Mouse (Mus musculus): ENCODE results near the gene Dok5. TPM values are rescaled to one million over a fixed set of nuclear protein-coding genes. Genes with fewer than 3 reads are reported as not detected.

Dok5 gene
- polyA plus RNA-seq, 2 experiments from 2014 or later, result not detected

DNA sequence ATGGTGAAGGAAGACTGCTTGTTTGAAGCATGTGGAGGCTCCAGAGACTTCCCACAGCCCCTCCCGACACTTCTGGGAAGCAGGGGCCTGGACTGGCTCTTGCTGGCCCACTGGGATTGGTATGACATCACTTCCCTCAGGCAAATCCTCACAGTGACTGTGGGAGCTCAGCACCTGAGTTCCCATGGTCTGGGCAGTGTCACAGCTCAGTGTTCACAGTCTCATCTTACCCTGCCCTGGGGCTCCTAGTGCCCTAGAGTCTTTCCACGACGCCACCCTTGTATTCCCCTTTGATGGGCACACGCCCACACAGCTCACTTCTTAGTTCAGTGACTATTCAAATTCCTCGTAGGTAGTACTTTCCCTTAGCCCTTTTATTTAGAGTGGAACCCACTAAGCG is 71.4 kb downstream of the Dok5 start:
- ATAC-seq, result no peak

DNA sequence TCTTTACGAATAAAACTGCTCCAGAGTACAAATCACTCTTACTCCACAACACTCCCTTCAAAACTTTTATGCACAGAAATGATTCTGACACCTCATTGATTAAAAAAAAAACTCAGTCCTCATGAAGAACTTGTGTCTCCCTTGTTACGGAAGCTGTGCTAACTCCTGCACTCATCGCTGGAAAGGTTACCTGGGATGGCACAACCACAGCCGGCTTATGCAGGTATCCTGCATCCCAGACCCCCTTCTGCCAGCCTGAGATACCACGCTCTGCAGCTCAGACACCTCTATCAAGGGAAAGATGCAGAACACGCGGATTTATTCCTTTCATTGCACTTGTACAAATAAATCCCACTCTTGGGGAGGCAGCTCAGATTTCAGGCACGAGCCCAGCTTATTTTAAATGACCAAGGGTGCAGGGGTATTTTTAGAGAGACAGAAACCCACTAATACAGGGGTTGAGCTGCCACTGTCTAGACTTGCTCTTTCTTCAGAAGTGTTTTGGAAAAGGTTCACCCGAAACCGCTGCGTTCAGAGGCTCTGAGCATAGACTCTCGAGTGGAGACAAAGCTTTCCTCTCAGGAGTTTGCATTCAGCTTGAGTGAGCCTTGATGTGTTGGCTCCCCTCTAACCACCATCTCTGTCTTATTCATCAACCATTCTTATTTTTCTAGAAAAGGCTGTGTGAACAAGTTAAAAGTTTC is 76.1 kb downstream of the Dok5 start:
- no peak for ATAC-seq

DNA sequence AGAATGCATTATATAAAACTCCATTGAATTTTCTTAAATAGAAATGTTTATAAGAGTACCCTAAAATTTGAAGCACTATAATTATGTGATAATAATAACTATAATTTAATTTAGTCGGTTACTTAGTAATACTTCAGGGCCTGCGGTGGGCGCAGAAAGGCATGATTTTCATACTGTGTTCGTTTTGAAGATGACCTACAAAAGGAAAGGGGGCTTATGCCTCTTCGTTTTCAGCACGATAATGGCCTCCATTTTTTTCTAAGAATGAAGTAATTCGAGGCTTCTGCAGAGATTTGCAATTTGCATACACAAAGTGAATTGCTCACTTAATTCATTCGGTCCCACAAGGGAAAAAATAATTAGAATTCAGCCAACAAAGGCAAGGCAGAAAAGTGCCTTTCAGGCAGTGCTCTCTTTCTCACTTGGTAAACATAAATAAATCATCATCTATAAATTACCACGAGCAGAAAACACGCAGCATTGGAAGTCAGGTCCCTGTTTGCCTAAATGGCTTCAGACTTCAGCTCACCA is 76.7 kb downstream of the Dok5 start:
- no peak for ATAC-seq

DNA sequence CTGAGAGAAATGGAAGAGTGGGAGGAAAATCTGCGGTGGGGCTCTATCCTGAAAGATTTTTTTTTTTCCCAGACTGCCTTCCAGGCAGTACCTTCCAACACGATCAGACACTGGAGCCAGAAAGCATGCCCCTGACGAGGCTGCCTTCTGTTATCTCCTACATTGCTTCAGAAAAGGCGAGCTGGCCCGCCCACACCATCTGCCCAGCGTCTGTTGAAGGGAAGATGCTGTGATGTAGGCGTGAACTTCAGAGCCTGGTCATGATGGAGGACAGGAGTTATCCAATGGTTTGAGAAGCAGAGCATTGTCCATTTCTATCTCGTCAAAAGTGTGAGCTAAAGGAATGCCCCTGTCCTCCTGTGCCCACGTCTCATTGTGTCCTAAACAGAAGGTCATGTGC is 79.7 kb downstream of the Dok5 start:
- no peak for ATAC-seq

DNA sequence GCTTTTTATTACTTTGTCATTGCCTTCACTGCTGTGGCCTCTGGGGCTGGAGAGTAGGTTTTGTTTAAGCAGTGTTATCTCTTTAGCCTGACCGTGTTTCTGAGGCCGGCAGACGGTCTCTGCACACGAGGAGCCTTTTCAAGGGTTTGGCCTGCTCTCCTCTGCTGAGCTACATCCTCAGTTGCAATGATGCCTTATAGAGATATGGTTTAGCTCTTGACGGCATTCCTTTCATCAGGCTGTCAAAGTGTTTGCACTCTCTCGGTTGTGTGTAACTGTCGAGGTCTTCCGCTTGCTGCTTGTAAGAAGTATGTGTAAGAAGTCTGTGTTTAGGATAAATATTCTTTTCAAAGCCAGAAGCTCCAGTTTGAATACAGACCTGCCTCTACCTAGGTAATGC is 84.7 kb downstream of the Dok5 start:
- ATAC-seq, result no peak

DNA sequence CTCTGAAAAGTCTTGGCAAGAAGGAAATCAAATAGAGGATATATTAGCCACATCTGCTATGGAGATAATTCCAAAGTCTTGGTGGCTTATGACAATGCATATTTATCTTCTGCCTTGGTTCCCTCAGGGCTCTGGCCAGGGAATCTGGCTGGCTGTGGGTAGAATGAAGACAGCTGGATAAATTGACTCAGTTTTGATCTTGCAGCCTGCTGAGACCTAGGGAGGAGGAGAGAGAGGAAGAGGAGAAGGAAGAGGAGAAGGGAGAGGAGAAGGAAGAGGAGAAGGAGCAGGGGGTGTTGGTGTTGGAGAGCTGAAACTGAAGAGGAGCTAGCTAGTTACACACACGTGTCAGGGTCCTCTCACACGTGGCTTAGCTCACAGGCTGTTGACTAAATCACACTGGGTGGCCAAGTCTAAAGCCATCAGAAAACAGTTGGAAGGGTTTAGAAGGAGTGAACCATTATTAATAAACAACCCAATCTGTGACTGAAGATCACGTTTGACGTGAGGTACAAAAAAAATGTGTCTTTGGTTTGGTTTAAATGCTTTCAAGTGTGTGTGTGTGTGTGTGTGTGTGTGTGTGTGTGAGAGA is 85.6 kb downstream of the Dok5 start:
- ATAC-seq, result no peak

DNA sequence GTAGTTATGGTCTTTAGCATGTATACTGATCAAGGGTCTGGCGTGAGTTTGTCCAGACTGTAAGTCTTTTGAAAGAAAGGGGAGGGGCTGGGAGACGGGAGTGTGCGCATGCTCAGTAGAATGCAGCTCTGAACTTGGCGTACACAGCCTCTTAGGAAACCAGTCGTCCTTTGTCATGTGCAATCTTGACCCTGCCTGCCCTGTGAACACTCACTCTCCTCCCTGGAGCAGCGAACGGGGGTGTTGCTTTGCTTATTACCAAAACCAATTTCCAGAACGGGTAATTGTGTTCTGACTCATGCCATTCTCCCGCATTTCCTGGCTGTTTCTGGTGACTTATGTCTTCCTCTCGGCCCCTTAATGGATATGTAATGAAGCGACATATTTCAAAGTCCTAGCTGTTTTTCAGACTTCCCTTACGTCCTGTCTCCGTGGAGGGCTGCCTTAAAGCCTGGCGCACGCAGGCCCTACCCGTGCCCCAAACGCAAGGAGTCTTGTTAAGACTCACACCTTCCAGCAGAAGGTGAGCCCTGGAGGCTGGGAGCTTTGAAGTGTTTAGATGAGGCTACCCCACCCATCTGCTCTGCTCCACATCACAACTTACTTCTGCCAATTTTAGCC is 95.3 kb downstream of the Dok5 start:
- no peak for ATAC-seq

DNA sequence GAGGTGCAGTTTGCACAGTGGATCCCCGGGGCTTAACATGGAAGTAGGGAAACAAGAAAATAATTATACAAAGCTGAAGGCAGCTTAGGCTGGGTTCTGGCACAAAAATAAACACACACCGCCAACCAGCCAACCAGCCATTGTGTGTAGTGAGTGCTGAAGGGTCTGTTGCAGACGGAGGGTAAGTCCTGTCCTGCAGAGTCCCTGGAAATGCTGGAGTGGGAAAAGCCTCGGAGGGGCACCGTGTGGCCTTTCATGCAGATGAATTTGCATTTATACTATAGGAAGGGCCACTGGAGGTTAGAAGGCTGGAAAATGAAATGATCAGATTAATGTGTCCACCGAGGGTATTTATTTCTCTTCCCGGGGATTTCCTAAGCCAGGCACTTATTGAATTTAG is 97.2 kb downstream of the Dok5 start:
- no peak for ATAC-seq

DNA sequence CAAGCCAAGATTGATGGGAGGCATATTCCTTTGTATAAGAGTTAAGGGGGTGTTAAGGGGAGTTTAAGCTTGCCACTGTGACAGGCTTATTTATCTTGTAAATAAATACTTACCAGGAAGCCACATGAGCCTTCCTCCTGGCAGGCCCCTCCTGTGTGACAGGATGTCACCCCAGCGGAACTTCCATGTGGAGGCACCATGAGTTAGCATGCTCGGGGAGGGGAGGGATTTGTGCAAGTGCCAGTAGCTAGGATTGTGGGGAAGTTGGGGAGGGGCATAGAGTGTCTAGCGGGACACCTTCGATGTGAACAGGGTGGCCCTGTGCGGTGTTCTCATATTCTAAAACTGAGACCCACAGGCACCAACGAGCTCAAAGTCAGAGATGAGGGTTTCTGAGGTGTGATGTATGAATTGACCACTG is 97.6 kb downstream of the Dok5 start:
- no peak for ATAC-seq

DNA sequence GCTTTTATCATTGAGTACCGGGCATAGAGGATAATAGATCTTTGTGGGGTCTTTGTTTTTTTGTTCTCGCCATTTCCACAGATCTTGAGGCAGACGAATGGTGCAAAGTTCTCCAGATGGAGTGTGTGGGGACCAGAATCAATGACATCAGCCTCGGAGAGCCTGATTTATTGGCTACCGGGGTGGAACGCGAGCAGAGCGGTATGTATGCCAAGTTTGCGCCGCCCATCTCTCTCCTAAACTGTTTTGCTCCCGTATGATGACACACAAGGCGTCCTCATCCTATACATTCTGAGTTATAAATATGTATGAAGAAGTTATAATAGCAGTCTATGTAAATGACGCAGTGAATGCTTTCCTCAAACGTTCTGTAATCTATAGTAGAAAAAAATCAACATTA is 98.4 kb downstream of the Dok5 start:
- ATAC-seq, result no peak

DNA sequence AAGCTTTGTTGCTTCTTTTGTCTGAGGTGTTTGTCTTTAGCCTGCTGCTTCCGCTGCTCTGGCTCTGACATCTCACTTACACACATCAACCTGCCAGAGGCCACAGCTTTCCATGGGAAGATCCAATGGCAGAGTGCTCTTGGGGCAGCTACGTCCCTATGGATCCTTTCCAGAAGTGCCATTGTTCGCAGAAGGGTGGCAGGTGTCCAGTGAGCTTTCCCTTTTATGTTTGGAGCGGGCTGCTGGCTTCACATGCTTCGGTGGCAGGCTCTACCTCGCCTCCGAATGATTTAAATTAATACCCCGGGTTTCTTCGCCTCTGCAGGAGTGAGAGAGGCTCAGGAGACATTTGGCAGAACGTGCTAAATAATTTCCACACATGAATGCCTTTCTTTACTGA is 105.3 kb downstream of the Dok5 start:
- ATAC-seq, result no peak

DNA sequence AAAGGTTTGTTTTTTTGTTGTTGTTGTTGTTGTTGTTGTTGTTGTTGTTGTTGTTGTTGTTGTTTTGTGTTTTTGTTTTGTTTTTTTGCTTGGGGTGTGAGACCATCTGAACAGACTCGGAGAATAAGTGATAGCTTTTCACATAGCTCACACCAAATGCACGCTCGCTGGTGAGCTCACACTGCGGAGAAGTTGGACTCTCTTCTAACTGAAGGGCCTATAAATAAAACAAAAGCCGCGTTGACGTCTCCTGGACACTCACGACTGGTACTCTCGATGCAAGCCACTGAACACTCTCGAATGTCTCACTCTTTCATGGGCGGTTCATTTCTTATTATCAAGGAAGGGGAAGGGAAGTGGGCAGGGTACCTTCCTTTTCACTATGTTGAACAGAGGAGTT is 105.8 kb downstream of the Dok5 start:
- ATAC-seq, result no peak

DNA sequence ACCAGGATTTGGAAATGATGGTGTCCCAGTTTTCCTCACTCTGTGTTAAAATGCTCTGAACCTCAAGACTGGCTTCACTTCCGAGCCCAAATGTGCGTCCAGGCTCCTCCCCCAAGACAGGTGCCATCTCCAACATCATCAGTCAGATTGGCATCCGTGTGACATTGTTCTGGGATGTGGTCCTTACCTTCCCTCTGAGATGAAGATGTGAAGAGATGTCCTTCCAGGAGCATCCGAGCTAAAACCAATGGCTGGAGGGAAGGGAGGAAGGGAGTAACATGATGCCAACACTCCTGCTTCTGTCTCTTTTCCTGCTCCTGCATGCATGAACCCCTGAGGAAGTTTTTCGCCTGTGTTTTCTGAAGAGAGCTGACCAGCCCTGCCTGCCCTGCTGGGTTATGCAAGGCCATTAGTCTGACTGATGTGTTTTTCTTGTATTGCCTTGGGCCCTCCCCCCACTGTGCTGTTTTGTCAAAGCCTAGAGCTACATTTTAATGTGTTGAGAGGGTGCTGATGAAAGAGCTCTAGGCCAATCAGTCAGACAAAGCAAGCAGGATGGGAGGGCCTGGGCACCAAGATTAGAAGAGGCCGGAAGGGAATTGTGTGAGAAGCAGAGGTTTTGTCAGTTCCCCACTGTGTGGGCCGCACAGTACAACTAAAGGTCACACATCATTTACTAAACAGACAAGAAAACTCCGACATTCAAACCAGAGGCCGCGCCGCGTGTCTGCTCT is 106.4 kb downstream of the Dok5 start:
- ATAC-seq, result no peak

DNA sequence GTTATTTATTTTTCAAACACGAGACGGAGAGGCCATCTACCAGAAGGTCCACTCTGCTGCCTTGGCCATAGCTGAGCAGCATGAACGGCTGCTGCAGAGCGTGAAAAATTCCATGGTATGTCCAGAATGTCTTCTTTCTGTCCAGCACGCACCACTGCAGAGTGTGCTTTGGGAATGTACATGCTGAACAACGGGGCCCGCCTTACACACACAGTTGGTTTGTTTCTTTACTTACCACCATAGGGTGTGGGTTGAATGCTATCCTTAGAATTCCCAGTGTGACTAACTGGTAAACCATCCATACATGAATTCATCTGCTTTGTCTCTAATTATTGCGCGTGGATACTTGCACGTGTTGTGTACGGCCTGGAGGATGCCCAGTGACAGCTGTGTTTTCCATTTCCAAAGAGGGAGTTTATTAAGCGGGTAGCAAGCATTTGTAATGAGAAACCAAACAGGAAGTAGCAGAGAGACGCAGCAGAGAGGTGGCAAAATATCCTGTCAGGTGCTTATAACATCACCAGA is 109.9 kb downstream of the Dok5 start:
- no peak for ATAC-seq

DNA sequence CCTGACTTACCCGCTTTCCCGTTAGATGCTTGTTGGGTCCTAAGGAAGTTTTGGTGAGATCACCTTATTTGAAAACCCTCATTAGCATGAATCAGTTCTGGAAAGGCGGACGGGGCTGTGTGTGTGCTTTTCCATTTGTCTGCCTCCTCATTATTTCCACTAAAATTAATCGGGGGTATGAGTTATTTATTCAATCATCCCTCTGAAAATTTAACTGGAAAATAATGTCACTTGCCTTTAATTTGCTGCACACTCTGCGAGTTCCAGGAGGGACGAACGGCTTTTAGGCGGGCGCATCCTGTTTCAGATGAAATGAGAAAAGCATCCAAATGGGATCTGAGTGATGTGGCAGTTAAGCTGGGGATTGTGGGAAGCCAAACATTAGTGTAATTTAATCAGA is 113.9 kb downstream of the Dok5 start:
- no peak for ATAC-seq

DNA sequence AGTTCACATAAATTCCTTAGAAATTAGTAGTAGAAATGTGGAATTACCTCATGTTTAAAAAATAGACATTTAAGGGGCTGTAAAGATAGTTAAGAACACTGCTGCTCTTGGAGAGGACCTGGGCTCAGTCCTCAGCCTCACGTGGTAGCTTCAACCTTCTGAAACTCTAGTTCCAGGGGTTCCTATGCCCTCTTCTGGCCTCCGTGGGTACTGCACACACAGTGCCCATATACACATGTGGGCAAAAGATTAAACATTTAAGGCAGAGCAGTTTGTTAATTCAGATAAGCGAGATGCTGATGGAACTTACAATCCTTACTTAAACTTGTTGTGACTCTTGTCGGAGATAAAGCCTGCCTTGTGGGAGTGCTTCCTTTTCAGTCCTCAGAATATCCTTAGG is 118.5 kb downstream of the Dok5 start:
- ATAC-seq, result no peak

DNA sequence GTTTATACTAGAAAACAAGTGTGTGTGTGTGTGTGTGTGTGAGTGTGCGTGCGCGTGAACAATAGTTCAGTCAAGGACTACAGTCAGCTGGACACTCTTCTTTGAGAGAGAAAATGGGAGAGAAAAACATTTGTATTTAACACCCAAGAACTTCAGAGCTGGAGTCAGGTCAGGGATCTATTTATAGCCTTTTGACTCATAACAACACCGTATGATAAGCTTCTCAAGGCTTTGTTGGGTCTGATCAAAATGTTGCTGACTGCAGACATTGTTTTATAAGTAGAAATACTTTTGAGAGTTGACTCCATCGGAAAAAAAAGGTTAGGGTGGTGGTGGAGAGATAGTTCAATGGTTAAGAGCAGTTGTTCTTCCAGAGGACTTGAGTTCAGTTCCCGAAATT is 120.7 kb downstream of the Dok5 start:
- ATAC-seq, result no peak

DNA sequence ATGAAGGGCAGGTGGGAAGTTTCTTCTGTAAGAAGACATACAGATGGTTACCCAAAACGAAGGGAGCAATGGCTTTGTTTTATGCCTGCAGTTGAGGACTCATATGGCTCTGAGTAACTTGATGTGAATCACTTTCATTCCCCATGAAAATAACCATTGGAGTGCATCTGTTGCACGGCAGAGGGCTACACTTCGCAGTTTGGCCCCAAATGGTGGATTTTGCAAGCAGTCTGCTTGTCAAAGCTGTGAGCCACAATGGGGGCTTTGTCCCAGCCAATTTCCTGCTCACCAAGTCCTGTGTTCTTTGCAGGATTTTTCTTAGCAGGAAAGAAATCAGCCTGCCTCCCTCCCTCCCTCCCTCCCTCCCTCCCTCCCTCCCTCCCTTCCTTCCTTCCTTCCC is 123.6 kb downstream of the Dok5 start:
- no peak for ATAC-seq

DNA sequence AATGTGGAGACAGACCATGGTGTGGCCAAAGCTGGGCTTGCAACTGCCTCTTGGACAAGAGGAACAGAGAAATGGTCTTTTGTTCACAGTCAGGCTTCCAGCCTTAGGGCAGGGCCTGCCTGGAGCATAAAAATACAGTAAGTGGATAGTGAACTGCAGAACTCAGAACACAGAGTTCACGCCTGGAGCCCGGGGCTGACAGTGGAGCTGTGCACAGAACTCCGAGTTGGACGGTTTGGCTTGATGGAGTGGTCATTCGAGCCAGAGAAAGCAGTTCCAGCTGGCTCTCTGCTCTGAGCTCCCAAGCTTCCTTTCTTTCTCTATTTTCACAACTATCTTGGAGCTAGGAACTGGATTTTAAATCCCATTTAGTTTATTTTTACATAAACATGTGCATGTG is 124.5 kb downstream of the Dok5 start:
- ATAC-seq, result no peak

DNA sequence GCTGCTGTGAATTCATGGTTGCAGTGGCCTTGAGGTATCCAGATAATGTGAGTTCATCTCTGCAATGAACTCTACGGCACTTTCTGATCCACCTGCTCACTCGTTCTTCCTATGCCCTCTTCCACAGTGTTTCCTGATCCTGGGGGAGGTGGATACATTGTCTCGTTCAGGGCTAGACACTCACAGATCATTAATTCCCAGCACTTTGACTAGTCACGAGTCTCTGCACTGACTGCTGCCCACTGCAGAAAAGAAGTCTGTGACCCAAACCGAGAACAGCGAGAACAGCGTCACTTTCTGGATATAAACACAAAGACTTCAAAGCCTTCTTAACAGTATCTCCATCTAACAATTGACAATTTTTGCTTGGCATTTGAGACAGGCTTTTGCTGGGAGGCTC is 125.9 kb downstream of the Dok5 start:
- no peak for ATAC-seq

DNA sequence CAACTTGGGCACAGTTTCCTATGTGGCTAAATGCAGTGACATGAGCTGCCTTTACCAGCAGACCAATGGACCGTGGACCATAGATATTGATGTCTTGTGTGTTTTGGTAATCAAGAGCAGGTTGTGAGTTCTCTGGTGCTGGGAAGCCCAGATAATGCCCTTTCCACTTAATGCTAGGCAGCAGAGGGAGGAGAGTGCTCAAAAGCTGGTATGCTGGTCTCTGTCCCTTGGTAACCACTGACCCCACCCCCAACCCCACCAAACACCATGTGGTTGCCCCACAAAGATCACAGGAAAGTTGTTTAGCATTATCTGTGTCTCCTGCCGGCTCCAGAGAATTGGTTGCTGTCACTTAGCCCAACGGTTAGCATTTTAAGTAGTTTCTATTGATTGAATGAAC is 127.0 kb downstream of the Dok5 start:
- ATAC-seq, result no peak

DNA sequence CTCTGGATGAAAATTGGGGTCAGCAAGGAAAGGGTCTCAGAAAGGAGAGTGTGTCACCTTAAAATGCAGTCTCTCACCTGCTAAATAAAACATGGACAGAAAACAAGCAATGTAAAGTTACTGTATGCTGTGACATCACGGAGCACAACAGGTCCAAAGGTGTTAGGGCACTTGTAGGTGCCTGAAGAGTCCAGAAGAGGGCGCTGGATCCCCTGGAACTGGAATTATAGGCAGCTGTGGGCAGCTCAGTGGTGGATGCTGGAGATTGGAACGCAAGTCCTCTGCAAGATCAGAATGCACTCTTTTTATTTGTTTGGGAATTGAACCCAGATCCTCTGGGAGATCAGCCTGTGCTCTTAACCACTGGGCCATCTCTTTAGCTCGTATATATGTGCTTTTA is 129.0 kb downstream of the Dok5 start:
- ATAC-seq, result no peak

DNA sequence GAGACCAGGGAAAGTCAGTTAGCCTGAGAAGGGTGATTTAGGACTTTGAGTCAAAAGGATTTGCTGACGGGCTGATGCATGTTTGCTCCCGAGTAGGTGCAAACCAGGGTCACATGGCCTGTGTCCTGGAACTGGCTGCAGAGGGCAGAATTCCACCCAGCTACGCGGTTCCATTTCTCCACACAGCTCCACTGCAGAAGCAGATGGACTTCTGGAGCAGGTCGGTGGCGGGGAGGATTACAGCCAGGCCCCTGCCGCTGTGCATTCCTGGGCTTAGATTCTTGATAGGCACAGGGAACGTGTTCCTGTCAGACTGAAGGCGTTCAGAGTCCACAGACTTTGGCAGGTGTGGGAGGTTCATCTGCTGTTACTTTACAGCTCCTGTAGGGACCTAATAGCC is 131.2 kb downstream of the Dok5 start:
- ATAC-seq, result no peak

All from activated CD4-positive, CD25-positive, alpha-beta regulatory T cell, adult 4 months (primary cell).